Mouse (Mus musculus): Measurements from ENCODE around the gene Arcn1.

- TF ChIP-seq EP300 (optimal IDR thresholded peaks at IDR 0.05) (no peak), CTCF (IDR thresholded peaks at IDR 0.05; ENCODE audit: low read depth) (no peak)
These were observed 74.6 kb downstream of the Arcn1 start for GRCm38 (mm10) chr9:44693071-44693470.
